In the genomic region with DNA sequence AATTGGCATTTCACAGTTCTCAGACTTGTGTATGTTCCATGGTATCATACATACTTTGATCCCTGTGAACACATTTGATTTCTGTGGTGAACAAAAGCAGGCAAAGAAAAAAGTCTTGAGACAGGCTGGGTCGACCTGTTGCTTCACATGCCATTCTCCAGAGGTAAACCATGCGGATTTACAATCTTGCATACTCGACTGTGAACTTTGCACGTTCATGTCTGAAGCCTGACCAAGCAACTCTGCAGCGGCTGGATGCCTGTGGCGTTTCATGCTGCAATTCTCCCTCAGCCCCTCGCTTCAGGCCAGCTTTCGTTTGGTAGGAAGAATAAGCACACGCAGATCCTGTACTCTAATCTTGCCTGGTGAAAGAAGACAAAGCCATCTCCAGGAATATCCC, we compare ENCODE assay signal across 26 mouse cellular contexts.
DNase-seq lines count a peak whose midpoint lies in the region; ATAC-seq and TF ChIP-seq lines count a peak whose summit lies in the region.
"Had no signal": no experiment of that assay in that cellular context is flagged by ENCODE, and none has a peak within 500 bp of the region (broad histone marks: within the 10 kb centered on the region; RNA-seq: fewer than 3 reads in every experiment).

No protein-coding gene starts in this region.

- no peak overlapping the region for H3K4me3 ChIP-seq in heart, embryonic 10.5 days
- no peak overlapping the region for H3K4me3 ChIP-seq in heart, embryonic 16.5 days (ENCODE audit: low read length)
- H3K4me3 ChIP-seq in liver, adult 2 months (ENCODE audit: insufficient read depth, low read depth, low read length), result no peak overlapping the region
- H3K4me3 ChIP-seq: embryonic facial prominence, embryonic 13.5 days; forebrain, embryonic 13.5 days; limb, embryonic 12.5 days; liver, embryonic 13.5 days; neural tube, embryonic 12.5 days had no signal

- no peaks in the 10 kb centered on the region for H3K9me3 ChIP-seq in heart, embryonic 10.5 days
- no peaks in the 10 kb centered on the region for H3K9me3 ChIP-seq in heart, embryonic 16.5 days (replicated peaks; ENCODE audit: control insufficient read depth, low read length)
- H3K9me3 ChIP-seq: embryonic facial prominence, embryonic 13.5 days; forebrain, embryonic 13.5 days; limb, embryonic 12.5 days; liver, embryonic 13.5 days; neural tube, embryonic 12.5 days had no signal

- peak overlapping the region; percentile 56 for H3K27ac ChIP-seq in heart, embryonic 10.5 days
- peak overlapping the region; percentile 52 for H3K27ac ChIP-seq in heart, embryonic 16.5 days (ENCODE audit: low read length)
- H3K27ac ChIP-seq in liver, adult 2 months (replicated peaks; ENCODE audit: insufficient read depth, low read depth, low read length), result no peak overlapping the region
- H3K27ac ChIP-seq: embryonic facial prominence, embryonic 13.5 days; forebrain, embryonic 13.5 days; hindbrain, postnatal 0 days; limb, embryonic 12.5 days; liver, embryonic 13.5 days; neural tube, embryonic 12.5 days; stomach, postnatal 0 days had no signal

- no peak for TF ChIP-seq POLR2A in liver, adult 2 months (IDR thresholded peaks at IDR 0.05; ENCODE audit: extremely low read depth, insufficient read depth, low read length)

- H3K27me3 ChIP-seq in heart, embryonic 10.5 days (ENCODE audit: insufficient read depth, poor library complexity, severe bottlenecking), result no peaks in the 10 kb centered on the region
- H3K27me3 ChIP-seq in heart, embryonic 16.5 days (ENCODE audit: control insufficient read depth, insufficient read depth, low read length), result no peaks in the 10 kb centered on the region
- no peaks in the 10 kb centered on the region for H3K27me3 ChIP-seq in liver, adult 2 months (ENCODE audit: control insufficient read depth, insufficient read depth, low read length)
- H3K27me3 ChIP-seq: embryonic facial prominence, embryonic 13.5 days; forebrain, embryonic 13.5 days; limb, embryonic 12.5 days; liver, embryonic 13.5 days; neural tube, embryonic 12.5 days; Patski had no signal

- intact Hi-C loops in heart, postnatal 36 days (cut with DNase I), result no loop called here
- intact Hi-C loops in heart, postnatal 14 days (cut with DNase I), result no loop called here

- TF ChIP-seq CTCF in liver, adult 2 months (IDR thresholded peaks at IDR 0.05; ENCODE audit: low read depth, low read length), result no peak

- H3K36me3 ChIP-seq in heart, embryonic 10.5 days, result no peaks in the 10 kb centered on the region
- H3K36me3 ChIP-seq in heart, embryonic 16.5 days (ENCODE audit: control insufficient read depth, insufficient read depth), result no peaks in the 10 kb centered on the region
- H3K36me3 ChIP-seq in liver, adult 2 months (ENCODE audit: control insufficient read depth, insufficient read depth, low read length), result no peaks in the 10 kb centered on the region
- H3K36me3 ChIP-seq: embryonic facial prominence, embryonic 13.5 days; limb, embryonic 12.5 days; liver, embryonic 13.5 days; neural tube, embryonic 12.5 days had no signal

- peak overlapping the region; percentile 29 for H3K4me2 ChIP-seq in heart, embryonic 16.5 days (ENCODE audit: low read depth, low read length)
- H3K4me2 ChIP-seq: embryonic facial prominence, embryonic 13.5 days; forebrain, embryonic 13.5 days; limb, embryonic 12.5 days; liver, embryonic 13.5 days; lung, embryonic 14.5 days; neural tube, embryonic 12.5 days had no signal

- WGBS in heart, embryonic 10.5 days, result 62% methylated on average over 9 of the region's 9 CpGs
- 42% methylated on average over 9 of the region's 9 CpGs for WGBS in heart, embryonic 16.5 days
- 33% methylated on average over 9 of the region's 9 CpGs for WGBS in liver, adult 2 months

- DNase-seq in heart, embryonic 10.5 days (ENCODE audit: low spot score), result no peak
- no peak for DNase-seq in heart, postnatal 36 days
- DNase-seq in heart, postnatal 14 days, result no peak
- DNase-seq in liver, adult 2 months (ENCODE audit: extremely low read depth, low read depth, low spot score), result peak; percentile 62
- no peak for DNase-seq in liver
- peak; percentile 53 for DNase-seq in yolk sac, embryonic 10.5 days (ENCODE audit: low spot score)
- no peak for DNase-seq in lung, adult 18-20 months
- DNase-seq: adrenal gland, adult 8-10 months; cerebellum, adult 18-20 months; cerebellum, postnatal 25 days; gastrocnemius, postnatal 36 days; liver, embryonic 13.5 days; lung, embryonic 14.5 days; lung, postnatal 4 days; midbrain, embryonic 14.5 days; right cerebral cortex, postnatal 14 days; thymus, adult 2 months; thymus, postnatal 4 days had no signal

- peak overlapping the region; percentile 39 for H3K9ac ChIP-seq in heart, embryonic 16.5 days (ENCODE audit: low read length)
- H3K9ac ChIP-seq in liver, adult 2 months (ENCODE audit: low read depth, low read length), result no peak overlapping the region
- H3K9ac ChIP-seq: embryonic facial prominence, embryonic 13.5 days; forebrain, embryonic 13.5 days; limb, embryonic 12.5 days; liver, embryonic 13.5 days; lung, embryonic 14.5 days; neural tube, embryonic 12.5 days had no signal

- no peaks in the 10 kb centered on the region; the same call in 1 of the 2 replicates for H3K79me2 ChIP-seq in liver, adult 2 months (ENCODE audit: control insufficient read depth, insufficient read depth, low read length)

- ATAC-seq in heart, embryonic 16.5 days (replicated peaks; ENCODE audit: extremely low read depth, insufficient read depth, low FRiP score), result no peak; the same call in 1 of the 2 replicates
- ATAC-seq: forebrain, embryonic 13.5 days; hindbrain, postnatal 0 days; Patski had no signal

- peaks cover 15% of the 10 kb centered on the region; the same call in 1 of the 2 replicates for H3K4me1 ChIP-seq in heart, embryonic 10.5 days
- peaks cover 9% of the 10 kb centered on the region for H3K4me1 ChIP-seq in heart, embryonic 16.5 days (ENCODE audit: control insufficient read depth, insufficient read depth, low read length)
- H3K4me1 ChIP-seq in liver, adult 2 months (ENCODE audit: control insufficient read depth, insufficient read depth, low read length), result peaks cover 8% of the 10 kb centered on the region
- H3K4me1 ChIP-seq: forebrain, embryonic 13.5 days; limb, embryonic 12.5 days; neural tube, embryonic 12.5 days had no signal

Comparison
In these comparisons a context has a peak if more than half of its experiments do, and no peak if none do; other contexts are left out.
1. DNase-seq: peak in liver, adult 2 months (single experiment) and yolk sac, embryonic 10.5 days (single experiment); none in heart, embryonic 10.5 days (single experiment), heart, postnatal 36 days (0 of 2), heart, postnatal 14 days (0 of 2), liver (single experiment) and lung, adult 18-20 months (0 of 2).